Mouse (Mus musculus) liver, embryonic 18 days (tissue): ENCODE data around the gene Gnb2. TPM values are rescaled to one million over a fixed set of nuclear protein-coding genes. Genes with fewer than 3 reads are reported as not detected.

Experiments used
- polyA plus RNA-seq: library from polyadenylated mRNA; depleted of rRNA; stranded (reverse); fragments of >200 nt; gene quantifications from 2 replicates; pipeline ENCODE4 v1.2.3, GENCODE M21; 2012; rRNA removed

Gene Gnb2
- polyA plus RNA-seq: 221 and 236 TPM in 2 replicates

DNA sequence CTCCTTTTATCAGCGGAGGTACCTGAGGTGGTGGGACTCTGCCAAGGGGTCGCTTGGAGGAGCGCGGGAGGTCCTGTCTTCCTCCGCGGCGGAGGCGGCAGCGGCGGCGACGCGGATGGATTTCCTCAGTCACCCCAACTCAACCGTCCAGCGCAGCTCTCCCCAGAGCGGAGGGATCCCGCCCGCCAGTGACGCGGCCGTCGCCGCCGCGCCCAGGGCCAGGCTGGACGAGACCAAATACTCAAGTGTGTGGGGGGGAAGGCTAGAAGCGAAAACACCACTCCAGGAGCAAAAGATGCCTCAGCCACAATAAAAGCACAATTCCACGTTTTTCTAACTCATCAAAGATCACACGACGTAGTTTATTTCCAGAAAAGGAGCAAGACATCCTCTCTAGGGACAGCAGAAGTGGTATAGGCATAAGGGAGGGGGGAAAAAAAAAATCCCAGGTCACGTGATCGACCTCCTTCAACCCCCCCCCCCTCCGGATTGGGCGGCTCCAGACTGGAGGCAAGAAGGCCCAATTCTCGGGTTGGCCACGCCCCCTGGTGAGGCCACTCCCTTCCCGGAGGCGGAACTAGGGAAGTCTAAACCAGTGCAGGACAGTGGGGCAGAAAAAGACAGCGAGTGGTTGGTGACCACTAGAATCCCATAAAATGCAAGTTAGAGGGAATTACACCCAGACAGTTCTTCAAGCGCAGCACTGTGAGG is at the start of gene Gnb2, which contains the start of gene Epo:
Gnb2 (minus strand) TSS at position 394 of the 711 bp plus-strand sequence.
Epo (minus strand) TSS at position 126 of the 711 bp plus-strand sequence.

DNA sequence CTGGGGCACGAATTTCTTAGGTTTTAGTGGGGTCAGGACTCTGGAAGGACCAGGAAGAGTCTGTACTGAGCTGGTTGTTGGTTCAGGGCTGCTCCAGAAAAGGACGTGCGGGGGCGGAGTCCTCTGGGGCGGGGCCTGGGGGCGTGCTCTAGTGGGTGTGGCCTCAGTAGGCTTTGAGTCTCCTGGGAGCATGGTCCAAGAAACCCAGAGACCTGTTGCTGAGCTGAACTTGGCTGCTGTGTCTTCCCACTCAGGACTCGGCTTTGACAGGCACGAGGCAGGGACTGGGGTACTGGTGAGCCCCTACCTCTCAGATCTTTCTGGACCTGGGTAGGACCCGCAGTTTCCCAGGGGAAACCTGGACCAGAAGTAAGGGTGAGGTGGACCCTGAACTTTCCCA is 36.4 kb upstream of the Gnb2 start, which contains the start of gene Tfr2:
Tfr2 (plus strand) TSS at position 176 of the 400 bp plus-strand sequence.

DNA sequence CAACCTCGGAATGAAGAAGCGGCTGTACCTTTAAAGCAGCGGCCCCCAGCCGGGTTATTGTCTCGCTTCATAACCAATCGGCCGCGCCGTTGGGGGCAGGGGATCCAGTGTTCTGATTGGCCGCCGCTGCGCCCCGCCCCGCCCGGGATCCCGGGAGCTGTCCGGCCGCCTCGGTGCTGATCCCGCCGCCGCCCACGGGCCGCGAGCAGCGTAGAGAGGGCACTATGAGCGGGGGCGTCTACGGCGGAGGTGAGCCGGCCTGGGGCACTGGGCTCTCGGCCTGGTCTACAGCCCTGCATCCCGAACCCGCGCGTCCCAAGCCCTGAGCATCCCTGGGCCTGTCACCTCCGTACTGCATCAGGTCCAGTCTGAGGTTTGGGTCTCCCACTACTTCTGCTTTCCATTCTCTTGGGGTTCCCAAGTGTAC is 20.1 kb upstream of the Gnb2 start, which contains the start of gene Actl6b:
Actl6b (plus strand) TSS at position 107 of the 427 bp plus-strand sequence.

DNA sequence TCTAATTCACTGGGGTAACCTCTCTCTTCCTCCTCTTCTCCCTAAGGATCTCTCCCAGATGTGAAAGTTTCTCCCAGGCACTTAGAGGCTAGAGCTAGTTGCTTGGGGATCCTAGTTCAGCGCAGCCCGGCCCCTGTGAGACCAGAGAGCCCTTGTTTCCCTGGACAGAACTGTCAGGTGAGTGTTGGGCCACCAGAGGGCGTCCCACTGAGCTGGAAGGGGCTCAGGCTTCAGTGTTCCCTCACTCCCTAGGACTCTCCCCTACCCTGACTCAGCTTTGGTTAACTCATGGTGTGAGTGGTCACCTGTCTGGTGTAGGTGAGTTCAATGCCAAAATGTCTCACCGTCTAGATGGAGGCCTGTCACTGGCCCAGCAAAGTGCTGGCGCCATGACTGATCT is 14.9 kb downstream of the Gnb2 start, which contains the start of gene Gigyf1:
Gigyf1 (plus strand) TSS at position 113 of the 400 bp plus-strand sequence.

DNA sequence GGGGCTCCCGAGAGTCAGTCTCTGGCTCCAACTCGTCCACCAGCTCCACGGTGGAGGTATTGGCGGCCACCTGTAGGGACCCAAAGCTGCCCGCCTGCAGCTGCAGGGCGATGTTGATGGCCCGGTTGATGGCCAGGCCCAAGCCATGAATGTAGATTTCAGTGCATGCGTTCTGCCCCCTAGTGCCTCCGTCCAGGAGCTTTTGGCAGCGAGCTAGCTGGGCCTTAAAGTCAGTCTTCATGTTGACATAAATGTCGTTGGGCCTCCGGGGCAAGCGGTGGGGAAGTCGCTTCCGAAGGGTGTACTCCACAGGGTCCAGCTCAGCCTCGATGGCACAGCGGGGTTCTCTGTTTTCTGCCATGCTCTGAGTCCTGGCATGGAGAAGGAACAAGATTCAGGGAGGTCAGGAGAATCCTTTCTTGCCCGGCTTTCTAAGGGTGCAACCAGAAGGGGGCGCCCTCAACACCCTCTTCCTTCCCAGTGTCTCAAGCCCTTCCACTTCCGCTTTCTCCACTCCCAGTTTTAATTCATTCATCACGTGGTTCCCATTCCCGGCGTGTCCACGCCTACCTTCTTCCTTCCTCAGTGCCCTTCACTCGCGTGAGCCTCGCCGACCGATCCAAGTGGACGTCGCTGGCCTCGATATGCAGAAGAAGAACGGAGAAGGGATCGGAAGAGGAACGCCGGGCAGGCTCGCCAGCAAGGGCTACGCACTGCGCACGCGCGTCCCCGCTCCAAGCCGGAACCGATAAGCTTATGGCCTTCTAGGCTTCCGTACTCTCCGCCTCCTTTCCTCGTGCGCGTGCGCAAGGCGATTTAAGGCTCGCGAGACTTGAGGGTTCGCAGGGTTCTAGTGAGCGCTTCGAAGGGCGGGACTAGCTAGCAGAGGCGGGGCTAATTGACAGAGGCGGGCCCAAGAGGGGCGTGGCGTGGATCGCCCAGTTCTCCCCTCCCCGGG is 31.3 kb downstream of the Gnb2 start, which contains the start of gene Pop7:
Pop7 (minus strand) TSS at position 810 of the 958 bp plus-strand sequence.

Other genes starting within 250 kb of the Gnb2 start
- gene Ache, start 246.0 kb downstream of the Gnb2 start, polyA plus RNA-seq: 7.5 and 9.8 TPM in 2 replicates
- gene Ufsp1, start 238.9 kb downstream of the Gnb2 start, polyA plus RNA-seq: 5.0 and 5.8 TPM in 2 replicates
- gene Srrt, start 225.8 kb downstream of the Gnb2 start, polyA plus RNA-seq: 53.3 and 69.7 TPM in 2 replicates
- 8.9 and 9.3 TPM in 2 replicates for gene Trip6, start 219.1 kb downstream of the Gnb2 start, polyA plus RNA-seq
- 3.7 and 4.4 TPM in 2 replicates for gene Slc12a9, start 199.9 kb downstream of the Gnb2 start, polyA plus RNA-seq
- 10.1 and 13.1 TPM in 2 replicates for gene Ephb4, start 183.4 kb downstream of the Gnb2 start, polyA plus RNA-seq
- gene Zan, start 56.4 kb downstream of the Gnb2 start, polyA plus RNA-seq: 0.07 and 0.09 TPM in 2 replicates
- gene Pop7, start 31.0 kb downstream of the Gnb2 start, polyA plus RNA-seq: 16.7 and 18.2 TPM in 2 replicates
- 5.3 and 7.3 TPM in 2 replicates for gene Gigyf1, start 15.0 kb downstream of the Gnb2 start, polyA plus RNA-seq
- gene Epo, start 268 bp downstream of the Gnb2 start, polyA plus RNA-seq: 0.21 and 0.31 TPM in 2 replicates
- 0.03 TPM in 1 of 2 replicates, not detected in the other for gene Actl6b, start 20.0 kb upstream of the Gnb2 start, polyA plus RNA-seq
- gene Tfr2, start 36.3 kb upstream of the Gnb2 start, polyA plus RNA-seq: 93.7 and 104 TPM in 2 replicates
- 21.8 and 24.5 TPM in 2 replicates for gene Mospd3, start 67.5 kb upstream of the Gnb2 start, polyA plus RNA-seq
- gene Pcolce, start 80.3 kb upstream of the Gnb2 start, polyA plus RNA-seq: 15.0 and 17.2 TPM in 2 replicates
- gene Fbxo24, start 95.5 kb upstream of the Gnb2 start, polyA plus RNA-seq: 0.06 and 0.07 TPM in 2 replicates
- gene Lrch4, start 95.6 kb upstream of the Gnb2 start, polyA plus RNA-seq: 14.4 and 18.0 TPM in 2 replicates
- 4.7 and 6.0 TPM in 2 replicates for gene Gm20605, start 95.7 kb upstream of the Gnb2 start, polyA plus RNA-seq
- 17.2 and 17.3 TPM in 2 replicates for gene Sap25, start 107.8 kb upstream of the Gnb2 start, polyA plus RNA-seq
- gene Irs3, start 112.2 kb upstream of the Gnb2 start, polyA plus RNA-seq: 0.05 and 0.07 TPM in 2 replicates
- gene Agfg2, start 151.2 kb upstream of the Gnb2 start, polyA plus RNA-seq: 19.2 and 20.4 TPM in 2 replicates
- gene Nyap1, start 208.1 kb upstream of the Gnb2 start, polyA plus RNA-seq: 1.2 and 1.6 TPM in 2 replicates
- 25.1 and 29.8 TPM in 2 replicates for gene Tsc22d4, start 212.2 kb upstream of the Gnb2 start, polyA plus RNA-seq
- gene Ppp1r35, start 245.3 kb upstream of the Gnb2 start, polyA plus RNA-seq: 17.8 and 17.9 TPM in 2 replicates